Mouse (Mus musculus): ENCODE measurements at regions not wholly inside any gene's neighbourhood (a gene's known extent, or its start where the extent isn't known, plus 50 kb on each side); places are given as distances from the start of the nearest gene placed in this dataset.

DNA sequence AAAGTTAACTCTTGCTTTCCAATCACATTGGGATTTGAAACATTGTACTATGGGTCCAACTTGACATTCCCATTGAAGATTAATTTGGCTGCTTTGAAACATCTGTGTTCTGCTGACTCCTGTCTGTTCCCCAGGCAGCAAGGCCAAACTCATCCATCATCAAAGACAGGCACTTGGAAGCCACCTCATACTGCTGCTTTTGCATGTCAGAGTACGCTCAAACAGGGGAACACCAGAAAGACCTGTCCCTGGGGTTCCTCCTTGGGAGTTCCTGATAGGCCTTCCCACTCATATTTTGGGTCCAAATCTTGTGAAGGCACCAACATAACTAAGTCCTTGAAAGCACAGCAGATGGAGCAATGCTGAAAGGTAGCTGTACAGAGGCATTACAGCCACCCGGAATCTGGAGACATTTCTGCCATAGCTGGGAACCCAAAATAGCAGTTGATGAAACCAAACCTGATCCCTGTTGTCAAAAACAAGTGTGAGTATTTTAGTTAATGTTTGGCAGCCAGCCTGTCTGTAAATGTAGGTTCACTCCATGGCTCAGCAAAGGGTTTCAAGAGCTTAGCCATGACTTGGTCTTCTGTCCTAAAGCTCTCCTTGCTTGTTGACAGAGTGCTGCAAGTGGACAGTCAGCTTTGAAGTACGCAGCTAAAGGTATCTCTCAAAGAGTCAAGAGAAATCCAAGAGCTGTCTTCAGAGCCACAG, 147.0 kb upstream of the Spag17 start:
- DNase-seq: no peak

DNA sequence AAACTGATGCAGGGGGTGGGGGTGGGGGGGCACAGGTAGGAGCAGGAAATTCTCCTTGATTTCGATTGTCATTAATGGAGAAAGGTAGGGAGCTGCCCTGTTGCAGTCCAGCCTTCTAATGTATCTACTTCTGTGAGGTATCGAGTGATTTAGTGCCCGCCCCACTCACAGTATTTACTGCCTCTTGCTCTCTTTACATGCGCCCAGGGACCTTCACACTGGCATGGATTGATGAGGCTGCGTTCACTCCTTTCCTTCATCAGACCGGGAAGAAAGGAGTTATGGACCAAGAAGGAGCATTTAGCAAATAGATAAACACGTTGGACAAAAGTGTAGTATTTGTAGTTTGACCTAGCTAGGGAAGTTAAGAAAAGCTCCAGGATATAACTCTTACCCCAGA, 145.6 kb upstream of the Spag17 start:
- DNase-seq: no peak

DNA sequence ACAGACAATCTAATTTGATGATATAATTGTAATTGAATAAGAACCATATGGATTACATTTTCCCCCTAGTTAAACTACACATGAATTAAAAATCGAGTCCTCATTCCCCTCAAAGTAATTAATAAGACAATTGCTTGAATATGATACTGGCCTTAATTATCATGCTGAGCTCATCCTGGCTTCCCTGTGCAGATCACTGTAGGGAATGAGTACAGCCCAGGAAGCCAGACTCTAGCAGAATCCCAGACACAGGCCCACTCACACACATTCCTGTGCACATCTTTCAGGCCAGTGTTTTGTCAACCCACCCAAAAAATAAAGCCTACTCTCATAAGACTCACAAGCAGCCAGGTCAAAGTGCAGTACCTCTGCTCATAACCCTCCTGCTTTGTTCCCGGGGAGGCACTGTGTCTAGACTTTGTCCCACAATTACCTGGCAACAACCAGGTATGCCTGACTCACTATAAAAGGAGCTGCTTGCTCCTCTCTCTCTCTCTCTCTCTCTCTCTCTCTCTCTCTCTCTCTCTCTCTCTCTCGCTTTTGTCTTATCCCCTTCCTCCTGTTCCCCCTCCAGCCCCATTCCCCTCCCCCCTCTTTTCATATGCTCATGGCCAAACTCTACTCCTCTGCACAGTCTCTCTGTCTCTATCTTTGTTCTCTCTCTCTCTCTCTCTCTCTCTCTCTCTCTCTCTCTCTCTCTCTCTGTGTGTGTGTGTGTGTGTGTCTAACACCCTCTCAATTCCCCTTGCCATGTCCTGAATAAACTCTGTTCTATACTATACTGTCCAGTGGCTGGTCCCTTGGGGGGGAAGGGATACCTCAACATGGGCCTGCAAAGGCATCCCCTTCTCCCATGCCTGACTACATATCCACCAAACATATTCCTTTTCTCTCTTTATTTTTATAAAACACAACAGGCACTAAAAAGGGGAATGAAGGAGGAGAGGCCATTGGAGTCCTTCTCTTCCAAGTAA, 143.7 kb upstream of the Spag17 start:
- no peak for DNase-seq

DNA sequence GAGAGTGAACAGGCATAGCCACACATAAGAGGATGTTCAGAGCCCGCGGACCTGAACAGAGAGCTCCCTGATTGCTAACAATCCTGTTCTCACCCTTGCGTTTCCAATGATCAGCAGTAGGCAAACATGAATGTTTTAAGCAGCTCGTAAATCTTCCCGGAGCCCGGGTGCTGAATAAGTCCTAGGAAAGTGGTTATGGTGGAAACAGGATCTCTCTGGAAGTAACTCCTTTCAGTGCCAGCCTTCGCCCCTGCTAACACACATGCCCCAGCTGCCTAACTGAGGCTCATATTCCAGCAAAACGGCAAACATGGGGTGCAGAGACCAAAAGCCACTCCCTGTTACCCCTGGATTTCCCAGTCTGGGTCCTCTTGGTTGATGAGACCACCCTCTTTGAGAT, 135.5 kb upstream of the Spag17 start:
- no peak for DNase-seq

DNA sequence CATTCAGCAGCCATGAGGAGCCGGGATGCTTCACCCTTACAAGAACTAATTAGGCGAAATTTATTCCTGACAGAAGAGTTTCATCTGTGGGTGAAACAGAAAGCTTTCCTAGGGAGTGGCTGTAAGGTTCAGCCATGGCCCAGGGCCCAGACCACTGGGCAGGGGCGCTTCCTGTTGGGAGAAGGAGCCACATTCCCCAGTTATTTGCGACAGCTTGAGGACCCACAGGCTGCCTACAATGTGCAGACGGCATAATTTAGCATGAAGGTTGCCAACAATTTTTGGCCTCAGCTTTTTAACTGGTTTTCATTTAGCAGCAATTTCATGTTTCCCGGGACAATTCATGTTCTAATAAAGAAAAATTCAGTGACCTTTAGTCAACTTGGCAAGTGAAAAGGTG, 106.7 kb upstream of the Spag17 start:
- DNase-seq: peak; percentile 13

DNA sequence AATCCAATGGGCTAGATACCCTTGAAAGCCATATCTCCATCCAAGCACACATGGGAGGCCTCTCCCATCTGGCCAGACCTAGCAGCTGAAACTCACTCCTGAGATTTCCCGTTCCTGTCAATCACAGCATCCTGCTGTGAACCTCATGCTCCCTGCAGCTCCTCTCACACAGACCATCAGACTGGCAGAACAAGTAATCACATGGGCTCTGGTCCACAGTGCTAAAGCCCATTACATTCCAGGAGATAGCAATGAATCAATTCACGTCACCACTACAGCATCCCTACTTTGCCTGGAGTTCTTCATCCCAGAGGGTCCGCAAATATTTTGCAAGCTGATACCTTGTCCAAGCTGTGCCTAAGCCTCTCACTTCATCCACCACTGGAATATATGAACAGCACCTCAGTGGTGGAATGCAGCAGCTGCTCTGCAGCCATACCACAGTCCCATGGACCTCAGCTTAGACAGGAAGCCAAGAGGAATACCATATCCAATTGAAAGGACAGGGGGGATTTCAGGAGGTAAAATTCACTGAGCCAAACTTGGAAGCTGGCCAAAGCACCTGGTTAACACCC, 99.2 kb upstream of the Spag17 start:
- DNase-seq: no peak

DNA sequence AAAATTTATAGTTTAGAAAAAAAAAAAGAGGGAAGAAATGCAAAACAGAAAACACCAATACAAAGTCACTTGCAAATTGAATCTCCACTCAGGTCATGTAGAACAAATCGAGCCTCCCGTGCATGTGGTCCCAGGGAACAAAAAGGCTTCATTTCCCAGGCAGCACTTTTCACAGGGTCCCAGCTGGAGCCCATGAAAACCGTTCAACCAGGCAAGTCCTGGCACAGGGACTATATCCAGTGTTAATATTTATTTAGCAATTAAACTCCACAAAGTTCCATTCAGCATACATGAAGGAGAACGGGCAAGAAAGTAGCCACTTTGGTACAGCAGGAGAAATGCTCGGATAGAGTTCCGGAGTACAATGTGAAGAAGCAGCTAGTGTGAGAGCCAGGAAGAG, 93.9 kb upstream of the Spag17 start:
- DNase-seq: no peak

DNA sequence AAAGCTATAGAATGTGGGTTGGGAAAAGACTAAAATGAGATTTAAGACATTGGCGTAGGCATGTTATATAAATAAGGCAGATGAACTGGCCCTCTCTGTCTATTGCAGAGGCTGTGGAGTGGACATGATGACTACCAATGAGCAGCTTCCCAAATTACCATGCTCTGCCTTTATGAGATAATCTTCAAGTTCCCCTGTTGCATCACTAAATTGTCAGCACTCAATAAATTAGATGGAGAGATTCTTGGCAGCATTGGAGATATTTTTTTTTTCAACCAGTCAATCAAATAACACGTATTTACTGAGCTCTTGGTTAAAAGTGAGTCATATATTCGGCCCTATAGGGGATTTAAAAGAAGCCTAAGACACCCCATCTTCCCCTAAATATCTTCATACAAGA, 91.6 kb upstream of the Spag17 start:
- no peak for DNase-seq

DNA sequence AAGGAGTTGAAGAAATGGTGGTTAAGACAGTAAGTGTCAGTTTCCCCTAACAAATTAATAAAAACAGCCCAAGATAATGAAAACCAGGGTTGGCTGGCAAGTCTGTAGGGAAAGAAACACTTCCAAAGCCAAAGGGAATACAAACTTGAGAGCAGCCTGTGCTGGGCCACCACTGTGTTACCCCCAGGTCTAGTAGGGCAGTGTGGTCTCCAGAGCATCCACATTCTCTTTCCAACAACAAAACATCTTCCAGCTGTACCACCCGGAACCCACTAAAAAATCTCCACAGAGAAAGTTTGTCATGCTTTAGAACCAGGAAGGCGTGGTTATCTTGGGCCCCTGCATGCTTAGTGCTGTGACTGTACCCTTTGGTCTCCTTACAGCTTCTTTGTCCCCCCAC, 89.4 kb upstream of the Spag17 start:
- no peak for DNase-seq

DNA sequence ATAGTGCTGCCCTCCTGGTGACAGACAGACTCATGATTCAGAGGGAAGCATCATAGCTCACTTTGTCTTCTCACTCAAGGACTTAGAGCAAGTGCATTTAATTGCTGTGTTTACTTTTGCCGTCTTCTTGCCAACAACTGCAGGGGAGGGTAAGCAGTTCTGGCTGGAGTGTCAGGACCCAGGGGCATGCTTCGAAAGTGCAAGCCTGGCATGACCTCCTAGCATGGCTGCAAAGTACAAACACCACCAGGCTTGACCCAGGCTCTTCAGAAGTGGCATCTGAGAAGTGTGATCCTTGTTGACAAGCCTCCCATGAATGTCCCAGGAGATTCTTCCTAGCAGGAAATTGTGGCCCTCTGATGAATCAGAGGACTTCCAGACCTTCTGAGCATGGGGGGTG, 87.4 kb upstream of the Spag17 start:
- DNase-seq: no peak

DNA sequence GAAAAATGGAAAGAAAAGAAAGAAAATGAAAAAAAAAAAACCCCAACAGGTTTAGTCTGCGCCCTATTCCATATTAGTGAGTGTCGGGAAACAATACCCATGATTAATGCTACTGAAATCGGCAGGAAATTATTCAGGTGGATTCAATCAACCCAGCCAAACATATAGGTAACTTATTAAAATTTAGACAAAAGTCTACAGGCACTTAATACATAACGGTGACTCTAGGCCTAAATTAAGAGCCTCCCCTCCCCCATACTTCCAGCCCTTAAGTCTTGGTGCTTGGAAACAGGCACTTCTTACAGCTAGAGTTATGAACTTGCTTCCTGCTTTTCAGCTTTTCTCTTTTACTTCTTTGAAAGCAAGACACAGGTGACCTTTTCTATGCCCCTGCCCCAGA, 74.7 kb upstream of the Spag17 start:
- no peak for DNase-seq

DNA sequence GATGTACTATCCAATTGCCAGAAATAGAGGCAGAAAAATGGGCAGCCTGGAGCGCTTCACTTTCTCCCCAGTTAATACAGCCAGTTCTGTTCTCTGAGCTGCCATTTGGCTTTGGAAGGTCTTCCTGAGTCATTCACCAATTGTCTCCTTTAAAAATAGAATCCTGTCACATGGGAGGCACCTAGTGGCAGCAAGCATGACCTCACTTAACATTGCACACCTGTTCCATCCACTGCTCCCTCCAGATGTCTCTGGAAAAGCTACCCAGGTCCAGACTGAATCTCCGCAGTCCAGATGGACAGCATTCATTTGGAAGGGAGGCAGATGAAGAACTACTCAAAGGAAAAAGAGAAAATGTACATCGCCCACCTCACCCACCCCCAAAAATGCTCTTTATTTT, 73.9 kb upstream of the Spag17 start:
- DNase-seq: no peak

DNA sequence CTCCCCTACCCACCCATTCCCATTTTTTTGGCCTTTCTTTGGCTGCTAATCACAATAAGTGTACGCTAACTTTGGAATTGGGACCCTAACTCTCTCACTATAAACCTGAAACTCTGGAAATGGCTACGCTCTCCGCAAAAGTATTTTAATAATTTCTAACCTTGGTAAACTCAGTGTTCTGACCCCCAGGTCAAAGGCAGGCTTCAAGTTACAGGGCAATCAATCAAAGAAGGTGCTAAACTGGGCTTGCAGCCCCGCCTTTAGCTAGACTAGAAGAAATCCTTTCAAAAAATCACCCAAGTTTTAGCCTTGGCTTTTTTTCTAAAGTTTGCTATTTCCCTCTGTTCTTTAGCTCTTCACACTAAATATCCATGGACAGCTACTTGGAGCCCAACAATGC, 72.4 kb upstream of the Spag17 start:
- no peak for DNase-seq

DNA sequence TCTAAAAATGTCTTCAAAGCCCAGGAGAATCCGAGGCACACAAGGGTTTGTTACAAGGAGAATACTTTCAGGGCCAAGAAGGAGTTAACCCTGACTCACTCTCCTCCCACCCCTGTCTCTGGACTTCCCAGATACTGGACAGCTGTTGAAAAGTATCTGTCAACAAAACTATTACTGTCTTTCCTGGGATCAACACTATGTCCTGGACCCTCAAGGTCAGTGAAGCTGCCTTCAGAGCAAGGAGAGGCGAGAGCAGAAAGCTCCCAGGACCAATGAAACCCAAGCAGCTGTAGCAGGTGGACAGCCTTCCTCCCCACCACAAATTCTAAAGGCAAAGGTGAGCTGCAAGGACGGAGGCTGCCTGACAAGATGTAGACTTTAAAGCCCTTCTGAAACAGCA, 70.1 kb upstream of the Spag17 start:
- no peak for DNase-seq

DNA sequence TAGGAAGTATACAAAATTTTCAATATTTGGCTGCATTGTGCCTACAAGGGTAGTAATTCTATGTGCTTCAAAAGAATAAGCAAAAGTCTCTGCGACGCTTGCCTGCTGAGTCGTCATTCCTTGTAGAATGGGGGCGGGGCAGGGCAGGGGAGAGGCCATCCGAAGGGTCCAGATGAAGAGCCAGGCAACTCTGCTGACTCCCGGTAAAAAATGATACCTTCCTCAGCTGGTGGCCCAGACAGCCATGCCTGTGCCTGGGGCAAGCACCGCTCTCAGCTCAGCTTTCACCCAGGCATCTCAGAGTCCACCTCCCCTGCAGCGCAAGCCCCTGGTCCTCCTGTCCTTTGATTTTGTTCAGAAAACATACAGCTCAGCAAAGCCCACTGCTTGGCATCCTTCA, 67.2 kb upstream of the Spag17 start:
- no peak for DNase-seq

DNA sequence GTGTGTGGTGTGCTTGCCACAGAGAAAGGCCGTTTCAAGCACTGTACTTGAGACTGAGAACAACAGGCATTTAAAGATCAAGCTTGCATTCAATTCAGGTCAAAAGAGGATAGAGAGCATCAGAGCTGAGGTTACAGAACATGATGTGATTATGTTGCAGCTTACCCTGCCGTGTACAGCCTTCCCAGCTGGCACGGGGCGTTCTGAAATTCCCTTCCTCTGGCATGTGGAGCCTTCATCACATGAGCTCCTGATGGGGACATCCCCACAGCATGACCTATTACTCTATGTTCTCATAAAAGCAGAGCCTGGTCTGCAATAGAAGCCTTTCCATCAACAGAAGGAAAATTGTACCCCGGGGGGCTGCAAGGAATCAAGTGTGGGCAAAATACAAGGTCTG, 62.5 kb upstream of the Spag17 start:
- no peak for DNase-seq

DNA sequence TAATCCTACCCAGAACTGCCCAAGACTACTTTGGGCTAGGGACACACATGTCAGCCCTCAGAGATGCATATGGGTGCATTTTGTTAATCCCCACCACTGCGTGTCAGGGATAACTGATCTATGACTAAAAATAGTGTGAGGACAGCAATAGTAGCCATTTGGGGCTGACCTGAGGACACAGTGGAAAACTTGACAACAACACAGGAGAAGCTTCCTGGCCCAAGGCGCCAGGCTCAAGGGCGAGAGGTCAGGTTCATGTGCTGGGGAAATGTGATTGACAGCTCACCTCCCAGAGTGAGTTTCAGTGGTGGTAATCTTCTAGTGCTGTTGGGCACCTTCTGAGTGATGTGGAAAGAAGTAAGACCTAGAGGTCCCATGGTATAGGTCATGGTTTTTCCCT, 62.0 kb upstream of the Spag17 start:
- DNase-seq: no peak

Data from layer of hippocampus, adult 9-11 months (tissue).